Mouse (Mus musculus) neural tube, embryonic 11.5 days (tissue): ENCODE data around the gene Med23. TPM values are rescaled to one million over a fixed set of nuclear protein-coding genes. Genes with fewer than 3 reads are reported as not detected.

Experiments used
- ATAC-seq: fragments of 200-750 bp; cut with Nextera tagmentation; 2 replicates; pipeline ENCODE4 v1.8.0; 2017; ENCODE audit warnings: moderate number of reproducible peaks, mild to moderate bottlenecking, moderate TSS enrichment, moderate library complexity; ENCODE audit not compliant: insufficient read depth, low FRiP score, low TSS enrichment
- DNase-seq: peaks from one replicate; pipeline ENCODE4 v3.0.0-alpha.2; 2015; ENCODE audit warnings: low spot score
- H3K27ac ChIP-seq: fragments of 300-500 bp; sonication (generic); 2 replicates; pipeline ENCODE4 v1.5.1; 2014; ENCODE audit warnings: low read depth, mild to moderate bottlenecking, low read length
- H3K27me3 ChIP-seq: fragments of 300-500 bp; sonication (generic); 2 replicates; pipeline ENCODE4 v1.6.1; 2014; ENCODE audit warnings: mild to moderate bottlenecking, low read length, mixed read lengths; ENCODE audit not compliant: control insufficient read depth, insufficient read depth
- H3K36me3 ChIP-seq: fragments of 300-500 bp; sonication (generic); 2 replicates; pipeline ENCODE4 v1.6.1; 2014; ENCODE audit warnings: mild to moderate bottlenecking, low read length, moderate library complexity, mixed read lengths; ENCODE audit not compliant: control insufficient read depth, insufficient read depth
- H3K4me1 ChIP-seq: fragments of 300-500 bp; sonication (generic); 2 replicates; pipeline ENCODE4 v1.6.1; 2014; ENCODE audit warnings: low read length, mixed read lengths; ENCODE audit not compliant: control insufficient read depth, insufficient read depth
- H3K4me2 ChIP-seq: fragments of 300-500 bp; sonication (generic); 2 replicates; pipeline ENCODE4 v1.6.1; 2014; ENCODE audit warnings: low read depth, mild to moderate bottlenecking, moderate library complexity
- H3K4me3 ChIP-seq: fragments of 300-500 bp; sonication (generic); 2 replicates; pipeline ENCODE4 v1.5.1; 2014; ENCODE audit warnings: low read depth, low read length
- H3K9ac ChIP-seq: fragments of 300-500 bp; sonication (generic); 2 replicates; pipeline ENCODE4 v1.6.1; 2014; ENCODE audit warnings: mild to moderate bottlenecking, low read length
- H3K9me3 ChIP-seq: fragments of 300-500 bp; sonication (generic); 2 replicates; pipeline ENCODE4 v1.6.1; 2016; ENCODE audit warnings: low read length; ENCODE audit not compliant: control insufficient read depth
- WGBS: fragments of 180-500 bp; shearing (Covaris S2); extraction: QIAGEN DNeasy Blood & Tissue Kit; methylation state at CpG from one replicate; pipeline ENCODE4 v1.1.7; 2014; 5-methylcytosine and 5-hydroxymethylcytosine counted together
- polyA plus RNA-seq: library from polyadenylated mRNA; unstranded; fragments of >200 nt; fragmentation: Nextera tagmentation; extraction: Ambion mirVana; gene quantifications from 2 replicates; pipeline ENCODE4 v1.2.1, GENCODE M21; 2014

Med23 gene
- polyA plus RNA-seq, 1 experiment from 2014 or later = 32.9 TPM

- Histone ChIP-seq H3K4me1 (no peaks in the 10 kb centered on the region), H3K9me3 (no peaks in the 10 kb centered on the region), H3K36me3 (no peaks in the 10 kb centered on the region), H3K27me3 (no peaks in the 10 kb centered on the region), H3K4me2 (no peak overlapping the region), H3K9ac (no peak overlapping the region), H3K4me3 (no peak overlapping the region), H3K27ac (no peak overlapping the region)
- no peak for DNase-seq
- no peak for ATAC-seq
- WGBS = 42% methylated on average over 2 of the region's 2 CpGs
These were observed 27.8 kb upstream of the Med23 start for GRCm38 (mm10) chr10:24841998-24842397.

- ATAC-seq = no peak
- Histone ChIP-seq H3K4me2 (no peak within 1 kb of the TSS), H3K9ac (no peak within 1 kb of the TSS), H3K36me3 (no peaks in the 10 kb centered on the region), H3K4me3 (no peak within 1 kb of the TSS), H3K27ac (no peak within 1 kb of the TSS), H3K4me1 (no peaks in the 10 kb centered on the region), H3K9me3 (no peaks in the 10 kb centered on the region), H3K27me3 (no peaks in the 10 kb centered on the region)
- WGBS = 83% methylated on average over 1 of the region's 1 CpGs
- DNase-seq = no peak
These were observed 27.1 kb upstream of the Med23 start, which contains the start of gene Enpp3 for GRCm38 (mm10) chr10:24842676-24843075. Gene Enpp3, minus strand, starts transcription at chr10:24842823.

DNA sequence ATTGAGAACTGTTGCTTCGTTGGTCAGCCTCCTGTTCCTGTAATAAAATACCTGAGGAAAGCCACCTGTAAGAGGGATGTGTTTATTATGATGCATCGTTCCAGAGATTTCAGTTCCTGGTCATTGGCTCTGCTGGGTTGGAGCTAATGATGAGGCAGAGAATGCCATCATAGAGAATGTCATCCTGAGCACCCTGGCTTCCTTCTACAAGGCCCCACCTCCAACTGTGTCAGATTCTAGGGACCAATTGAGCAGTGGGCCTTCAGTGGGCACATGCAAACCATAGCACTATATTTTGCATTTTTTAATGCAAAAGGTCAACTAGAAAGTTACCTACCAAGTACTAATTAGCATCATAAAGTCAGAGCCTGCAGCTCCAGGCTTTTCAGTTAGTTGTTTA is 6.6 kb upstream of the Med23 start:
- Histone ChIP-seq H3K4me3 (no peak overlapping the region), H3K4me2 (no peak overlapping the region), H3K36me3 (no peaks in the 10 kb centered on the region), H3K27ac (no peak overlapping the region), H3K9me3 (no peaks in the 10 kb centered on the region), H3K27me3 (no peaks in the 10 kb centered on the region), H3K9ac (no peak overlapping the region), H3K4me1 (no peaks in the 10 kb centered on the region)
- 81% methylated on average over 2 of the region's 2 CpGs for WGBS
- DNase-seq = no peak
- no peak for ATAC-seq

- ATAC-seq (no peak), DNase-seq (no peak)
- 76% methylated on average over 6 of the region's 6 CpGs for WGBS
- Histone ChIP-seq H3K36me3 (no peaks in the 10 kb centered on the region), H3K4me2 (no peak overlapping the region), H3K27ac (no peak overlapping the region), H3K4me1 (no peaks in the 10 kb centered on the region), H3K27me3 (no peaks in the 10 kb centered on the region), H3K9me3 (no peaks in the 10 kb centered on the region), H3K9ac (no peak overlapping the region), H3K4me3 (no peak overlapping the region)
These were observed 5.4 kb upstream of the Med23 start for GRCm38 (mm10) chr10:24864434-24864833.

- Histone ChIP-seq H3K9ac (no peak overlapping the region), H3K9me3 (no peaks in the 10 kb centered on the region), H3K27me3 (no peaks in the 10 kb centered on the region), H3K4me3 (no peak overlapping the region), H3K4me2 (no peak overlapping the region), H3K4me1 (no peaks in the 10 kb centered on the region; the same call in 1 of the 2 replicates), H3K36me3 (peaks cover 11% of the 10 kb centered on the region; the same call in 1 of the 2 replicates), H3K27ac (no peak overlapping the region)
- 74% methylated on average over 4 of the region's 4 CpGs for WGBS
- ATAC-seq (no peak), DNase-seq (no peak)
These were observed 3.8 kb downstream of the Med23 start for GRCm38 (mm10) chr10:24873624-24874023.

GRCm38 (mm10) chr10:24886008-24886407 is 16.2 kb downstream of the Med23 start:
- no peaks in the 10 kb centered on the region for H3K9me3 ChIP-seq
- no peak overlapping the region for H3K4me3 ChIP-seq
- DNase-seq (peak; percentile 56), ATAC-seq (no peak)
- 90% methylated on average over 9 of the region's 9 CpGs for WGBS
- no peak overlapping the region for H3K9ac ChIP-seq
- H3K27ac ChIP-seq = no peak overlapping the region
- no peak overlapping the region for H3K4me2 ChIP-seq
- peaks cover 18% of the 10 kb centered on the region for H3K36me3 ChIP-seq
- no peaks in the 10 kb centered on the region for H3K4me1 ChIP-seq
- H3K27me3 ChIP-seq = no peaks in the 10 kb centered on the region

DNA sequence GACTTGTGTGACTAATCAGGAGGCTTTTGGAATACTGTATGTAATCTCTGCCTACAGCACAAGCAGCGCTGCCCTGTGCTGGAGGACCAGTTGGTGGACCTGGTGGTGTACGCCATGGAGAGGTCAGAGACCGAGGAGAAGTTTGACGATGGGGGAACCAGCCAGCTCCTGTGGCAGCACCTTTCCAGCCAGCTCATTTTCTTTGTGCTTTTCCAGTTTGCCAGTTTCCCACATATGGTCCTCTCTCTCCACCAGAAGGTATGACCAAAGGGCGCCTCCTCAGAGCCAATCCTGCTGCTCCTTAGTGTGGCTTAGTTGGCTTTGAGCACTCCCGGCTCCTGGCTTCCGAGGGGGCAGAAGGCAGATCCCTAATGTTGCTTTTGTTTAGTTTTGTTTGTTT is 18.6 kb downstream of the Med23 start:
- WGBS = 95% methylated on average over 7 of the region's 7 CpGs
- ATAC-seq (no peak), DNase-seq (no peak)
- no peak overlapping the region for H3K9ac ChIP-seq
- H3K4me1 ChIP-seq = no peaks in the 10 kb centered on the region
- peaks cover 18% of the 10 kb centered on the region for H3K36me3 ChIP-seq
- H3K27ac ChIP-seq = no peak overlapping the region
- no peak overlapping the region for H3K4me3 ChIP-seq
- H3K27me3 ChIP-seq = no peaks in the 10 kb centered on the region
- H3K4me2 ChIP-seq = no peak overlapping the region
- no peaks in the 10 kb centered on the region for H3K9me3 ChIP-seq

- no peak for DNase-seq
- Histone ChIP-seq H3K4me2 (no peak overlapping the region), H3K9ac (no peak overlapping the region), H3K27ac (no peak overlapping the region), H3K4me1 (no peaks in the 10 kb centered on the region), H3K36me3 (peaks cover 24% of the 10 kb centered on the region), H3K9me3 (no peaks in the 10 kb centered on the region), H3K4me3 (no peak overlapping the region), H3K27me3 (no peaks in the 10 kb centered on the region)
- no peak for ATAC-seq
- WGBS = 88% methylated on average over 8 of the region's 8 CpGs
These were observed 26.1 kb downstream of the Med23 start for GRCm38 (mm10) chr10:24895927-24896326.

- Histone ChIP-seq H3K36me3 (peaks cover 27% of the 10 kb centered on the region), H3K4me1 (no peaks in the 10 kb centered on the region)
- no peak for ATAC-seq
These were observed 35.8 kb downstream of the Med23 start for GRCm38 (mm10) chr10:24905627-24906026.

More at GRCm38 (mm10) chr10:24905627-24906026, 35.8 kb downstream of the Med23 start:
- H3K4me2 ChIP-seq = no peak overlapping the region
- 93% methylated on average over 10 of the region's 10 CpGs for WGBS
- no peak overlapping the region for H3K27ac ChIP-seq
- DNase-seq = no peak
- no peaks in the 10 kb centered on the region for H3K27me3 ChIP-seq
- H3K9ac ChIP-seq = no peak overlapping the region
- H3K9me3 ChIP-seq = no peaks in the 10 kb centered on the region
- no peak overlapping the region for H3K4me3 ChIP-seq
